ENCODE assay signal across 8 mouse cellular contexts in the genomic region with DNA sequence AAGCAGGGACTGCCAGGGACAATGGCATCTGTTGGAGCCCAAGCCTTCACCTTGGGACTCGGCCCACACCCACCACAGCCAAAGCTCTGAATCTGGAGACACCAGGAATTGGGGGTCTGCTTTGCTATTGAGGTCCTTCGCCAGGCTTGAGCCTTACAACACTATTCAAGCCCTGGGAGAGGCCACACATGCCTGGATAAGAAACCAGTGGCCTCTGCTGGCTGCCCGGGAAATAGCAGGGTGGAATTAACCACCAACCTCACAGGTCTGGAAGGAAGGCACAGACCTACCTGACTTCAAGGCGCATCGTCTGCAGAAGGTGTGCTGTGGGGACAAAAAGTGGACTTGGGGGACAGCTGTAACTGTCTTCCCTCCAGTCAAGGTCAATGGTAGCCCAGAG. TPM values are rescaled to one million over a fixed set of nuclear protein-coding genes. Genes with fewer than 3 reads are reported as not detected.
DNase-seq lines count a peak whose midpoint lies in the region; ATAC-seq and TF ChIP-seq lines count a peak whose summit lies in the region.

No protein-coding gene starts in this region.

- peak; percentile 70 to 71 for DNase-seq in cerebellum, adult 18-20 months
- DNase-seq in adrenal gland, postnatal 10 days, result peak; percentile 77
- DNase-seq in layer of hippocampus, postnatal 36 days, result peak; percentile 72 to 75
- peak; percentile 76 for DNase-seq in stomach, postnatal 0 days (ENCODE audit: low spot score)

- 0 out of 2 replicates have a peak overlapping the region, but pooled peaks have one; percentile 11 for H3K4me2 ChIP-seq in hindbrain, embryonic 15.5 days
- no peak overlapping the region for H3K4me2 ChIP-seq in stomach, postnatal 0 days (replicated peaks; ENCODE audit: low read depth)

- WGBS in hindbrain, embryonic 15.5 days, result 48% methylated on average over 5 of the region's 5 CpGs
- 49% methylated on average over 5 of the region's 5 CpGs for WGBS in stomach, postnatal 0 days

- no peak for ATAC-seq in cerebellum, adult (ENCODE audit: insufficient number of reproducible peaks, low FRiP score, low TSS enrichment)
- peak; percentile 63 for ATAC-seq in erythroid progenitor cell, adult 5-6 weeks (replicated peaks; ENCODE audit: low FRiP score, poor library complexity, severe bottlenecking)
- peak; percentile 62; the same call in 1 of the 2 replicates for ATAC-seq in hindbrain, embryonic 15.5 days (ENCODE audit: low FRiP score, low read depth)
- peak; percentile 73 for ATAC-seq in megakaryocyte progenitor cell, adult 5-6 weeks (replicated peaks; ENCODE audit: poor library complexity)
- ATAC-seq in stomach, postnatal 0 days (ENCODE audit: low FRiP score, low TSS enrichment), result peak; percentile 35; the same call in 1 of the 2 replicates

- no peak overlapping the region for H3K27ac ChIP-seq in hindbrain, embryonic 15.5 days (replicated peaks)
- H3K27ac ChIP-seq in stomach, postnatal 0 days (replicated peaks), result no peak overlapping the region

- peak; percentile 82 for TF ChIP-seq CTCF in stomach, postnatal 0 days (IDR thresholded peaks at IDR 0.05; ENCODE audit: low read depth)

- TF ChIP-seq EP300 in stomach, postnatal 0 days (optimal IDR thresholded peaks at IDR 0.05), result no peak

- no peak overlapping the region for H3K9ac ChIP-seq in hindbrain, embryonic 15.5 days
- no peak overlapping the region for H3K9ac ChIP-seq in stomach, postnatal 0 days (ENCODE audit: low read length)

- H3K36me3 ChIP-seq in hindbrain, embryonic 15.5 days, result peaks cover 66% of the 10 kb centered on the region
- H3K36me3 ChIP-seq in stomach, postnatal 0 days (ENCODE audit: control insufficient read depth, insufficient read depth, low read length), result peaks cover 48% of the 10 kb centered on the region

- H3K27me3 ChIP-seq in hindbrain, embryonic 15.5 days, result no peaks in the 10 kb centered on the region
- no peaks in the 10 kb centered on the region for H3K27me3 ChIP-seq in stomach, postnatal 0 days (ENCODE audit: control insufficient read depth, insufficient read depth, low read length)

- no peaks in the 10 kb centered on the region for H3K9me3 ChIP-seq in hindbrain, embryonic 15.5 days
- no peaks in the 10 kb centered on the region for H3K9me3 ChIP-seq in stomach, postnatal 0 days (ENCODE audit: control insufficient read depth, low read length)

- H3K4me1 ChIP-seq in hindbrain, embryonic 15.5 days (replicated peaks), result no peaks in the 10 kb centered on the region
- H3K4me1 ChIP-seq in stomach, postnatal 0 days (replicated peaks; ENCODE audit: control insufficient read depth, insufficient read depth), result no peaks in the 10 kb centered on the region

- no peak overlapping the region for H3K4me3 ChIP-seq in hindbrain, embryonic 15.5 days
- H3K4me3 ChIP-seq in stomach, postnatal 0 days (ENCODE audit: low read depth, low read length), result no peak overlapping the region

RNA-seq across cellular contexts. Expression of gene Traf7, which starts 14.1 kb away (rescaled TPM):
- 100 to 1,000 TPM in 1 of 2 experiments, 10 to 100 TPM in 1; 83.5 to 104 TPM for total RNA-seq in adrenal gland, postnatal 10 days (2021)
- total RNA-seq in erythroid progenitor cell, adult 5-6 weeks (2015; ENCODE audit: low replicate concordance), result 49.0 and 54.1 TPM in 2 replicates
- total RNA-seq in erythroid progenitor cell, adult 5-6 weeks (2017; ENCODE audit: low replicate concordance), result 73.9 and 83.1 TPM in 2 replicates
- polyA plus RNA-seq in hindbrain, embryonic 15.5 days (2015; fragmentation: Nextera tagmentation; extraction: Ambion mirVana), result 88.7 and 91.0 TPM in 2 replicates
- total RNA-seq in layer of hippocampus, postnatal 36 days (2021), result 10 to 100 TPM; 86.7 to 95.1 TPM
- 50.9 and 54.7 TPM in 2 replicates for total RNA-seq in megakaryocyte progenitor cell, adult 5-6 weeks (2015)
- total RNA-seq in megakaryocyte progenitor cell, adult 5-6 weeks (2017), result 91.7 and 98.9 TPM in 2 replicates
- 41.8 and 42.6 TPM in 2 replicates for polyA plus RNA-seq in stomach, postnatal 0 days (2015; fragmentation: Nextera tagmentation; extraction: Ambion mirVana)

RNA-seq across cellular contexts. Expression of gene Rab26, which starts 20.4 kb away (rescaled TPM):
- 1 to 10 TPM; 1.2 to 1.5 TPM for total RNA-seq in adrenal gland, postnatal 10 days (2021)
- total RNA-seq in erythroid progenitor cell, adult 5-6 weeks (2015; ENCODE audit: low replicate concordance), result 1.1 TPM in 1 of 2 replicates, not detected in the other
- not detected in 2 replicates for total RNA-seq in erythroid progenitor cell, adult 5-6 weeks (2017; ENCODE audit: low replicate concordance)
- polyA plus RNA-seq in hindbrain, embryonic 15.5 days (2015; fragmentation: Nextera tagmentation; extraction: Ambion mirVana), result 6.3 and 8.2 TPM in 2 replicates
- total RNA-seq in layer of hippocampus, postnatal 36 days (2021), result 10 to 100 TPM; 72.9 to 76.8 TPM
- 0.12 and 0.17 TPM in 2 replicates for total RNA-seq in megakaryocyte progenitor cell, adult 5-6 weeks (2015)
- total RNA-seq in megakaryocyte progenitor cell, adult 5-6 weeks (2017), result 0.14 and 0.71 TPM in 2 replicates
- polyA plus RNA-seq in stomach, postnatal 0 days (2015; fragmentation: Nextera tagmentation; extraction: Ambion mirVana), result 0.82 and 0.85 TPM in 2 replicates

RNA-seq across cellular contexts. Expression of gene Caskin1, which starts 25.2 kb away (rescaled TPM):
- total RNA-seq in adrenal gland, postnatal 10 days (2021), result 10 to 100 TPM; 11.1 to 26.5 TPM
- total RNA-seq in erythroid progenitor cell, adult 5-6 weeks (2015; ENCODE audit: low replicate concordance), result not detected in 2 replicates
- not detected in 2 replicates for total RNA-seq in erythroid progenitor cell, adult 5-6 weeks (2017; ENCODE audit: low replicate concordance)
- polyA plus RNA-seq in hindbrain, embryonic 15.5 days (2015; fragmentation: Nextera tagmentation; extraction: Ambion mirVana), result 51.4 and 55.0 TPM in 2 replicates
- total RNA-seq in layer of hippocampus, postnatal 36 days (2021), result 100 to 1,000 TPM; 158 to 160 TPM
- total RNA-seq in megakaryocyte progenitor cell, adult 5-6 weeks (2015), result not detected in 2 replicates
- total RNA-seq in megakaryocyte progenitor cell, adult 5-6 weeks (2017), result not detected in 2 replicates
- polyA plus RNA-seq in stomach, postnatal 0 days (2015; fragmentation: Nextera tagmentation; extraction: Ambion mirVana), result 0.84 and 1.3 TPM in 2 replicates

RNA-seq across cellular contexts. Expression of gene Mlst8, which starts 34.7 kb away (rescaled TPM):
- total RNA-seq in adrenal gland, postnatal 10 days (2021), result 10 to 100 TPM; 20.3 to 23.9 TPM
- 6.5 and 27.7 TPM in 2 replicates for total RNA-seq in erythroid progenitor cell, adult 5-6 weeks (2015; ENCODE audit: low replicate concordance)
- 16.8 and 20.5 TPM in 2 replicates for total RNA-seq in erythroid progenitor cell, adult 5-6 weeks (2017; ENCODE audit: low replicate concordance)
- polyA plus RNA-seq in hindbrain, embryonic 15.5 days (2015; fragmentation: Nextera tagmentation; extraction: Ambion mirVana), result 35.4 and 36.0 TPM in 2 replicates
- total RNA-seq in layer of hippocampus, postnatal 36 days (2021), result 10 to 100 TPM; 40.7 to 45.0 TPM
- 9.2 TPM in 2 replicates for total RNA-seq in megakaryocyte progenitor cell, adult 5-6 weeks (2015)
- total RNA-seq in megakaryocyte progenitor cell, adult 5-6 weeks (2017), result 14.9 and 28.9 TPM in 2 replicates
- 12.4 and 13.4 TPM in 2 replicates for polyA plus RNA-seq in stomach, postnatal 0 days (2015; fragmentation: Nextera tagmentation; extraction: Ambion mirVana)

RNA-seq across cellular contexts. Expression of gene Pkd1, which starts 36.0 kb away (rescaled TPM):
- 10 to 100 TPM; 40.2 to 51.0 TPM for total RNA-seq in adrenal gland, postnatal 10 days (2021)
- total RNA-seq in erythroid progenitor cell, adult 5-6 weeks (2015; ENCODE audit: low replicate concordance), result 11.3 and 11.9 TPM in 2 replicates
- total RNA-seq in erythroid progenitor cell, adult 5-6 weeks (2017; ENCODE audit: low replicate concordance), result 11.7 and 22.5 TPM in 2 replicates
- polyA plus RNA-seq in hindbrain, embryonic 15.5 days (2015; fragmentation: Nextera tagmentation; extraction: Ambion mirVana), result 22.6 and 30.3 TPM in 2 replicates
- 10 to 100 TPM; 84.9 to 95.3 TPM for total RNA-seq in layer of hippocampus, postnatal 36 days (2021)
- total RNA-seq in megakaryocyte progenitor cell, adult 5-6 weeks (2015), result 7.4 and 10.6 TPM in 2 replicates
- total RNA-seq in megakaryocyte progenitor cell, adult 5-6 weeks (2017), result 6.2 and 15.1 TPM in 2 replicates
- polyA plus RNA-seq in stomach, postnatal 0 days (2015; fragmentation: Nextera tagmentation; extraction: Ambion mirVana), result 10.9 and 12.3 TPM in 2 replicates

Comparison
In these comparisons a context has a peak if more than half of its experiments do, and no peak if none do; other contexts are left out.
1. RNA of gene Rab26, which starts 20.4 kb away (total RNA-seq): 72.9 to 76.8 TPM in layer of hippocampus, postnatal 36 days; 1.2 to 1.5 TPM in adrenal gland, postnatal 10 days, 0.12 to 0.71 TPM in megakaryocyte progenitor cell, adult 5-6 weeks and 1.1 TPM in erythroid progenitor cell, adult 5-6 weeks; every median in the first group is over 10 times any median in the second.
2. RNA of gene Caskin1, which starts 25.2 kb away (total RNA-seq): 158 to 160 TPM in layer of hippocampus, postnatal 36 days and 11.1 to 26.5 TPM in adrenal gland, postnatal 10 days; not detected in erythroid progenitor cell, adult 5-6 weeks and not detected in megakaryocyte progenitor cell, adult 5-6 weeks; every median in the first group is over 10 times any median in the second.
3. Peak in every context shown above with its lines, with median percentiles within 50 percentile points of each other: DNase-seq.